Mouse (Mus musculus) granulocyte monocyte progenitor cell, adult 5-6 weeks (primary cell): ENCODE results near the gene Krba1. TPM values are rescaled to one million over a fixed set of nuclear protein-coding genes. Genes with fewer than 3 reads are reported as not detected.

Experiments used
- ATAC-seq: replicated peaks from 2 replicates; pipeline ENCODE4 v1.8.0; 2016; ENCODE audit warnings: mild to moderate bottlenecking, moderate TSS enrichment, inconsistent platforms; ENCODE audit not compliant: poor library complexity, severe bottlenecking
- total RNA-seq, 2 experiments: library from RNA; stranded (forward) in 1 of 2; stranded (reverse) in 1 of 2; fragments of 200-712, 200-1000 nt in 1 of 2; fragments of >200 nt in 1 of 2; fragmentation: Nextera tagmentation in 1 of 2; gene quantifications; 2 replicates each; pipeline ENCODE4 v1.2.3; 2014 to 2017

The Krba1 gene
- total RNA-seq (2014; fragmentation: Nextera tagmentation) (2.7 and 6.7 TPM in 2 replicates), total RNA-seq (2017) (0.98 and 1.8 TPM in 2 replicates)

GRCm38 (mm10) chr6:48395105-48396007 is at the start of gene Krba1:
Krba1 (plus strand) TSS chr6:48395586.
- ATAC-seq: peak; percentile 92

GRCm38 (mm10) chr6:48358897-48359296 is 36.5 kb upstream of the Krba1 start:
- no peak for ATAC-seq

- ATAC-seq: no peak
Measured at GRCm38 (mm10) chr6:48366322-48366996, 28.9 kb upstream of the Krba1 start.

- no peak for ATAC-seq
Measured at GRCm38 (mm10) chr6:48388221-48388620, 7.2 kb upstream of the Krba1 start.

GRCm38 (mm10) chr6:48393811-48394210 is 1.6 kb upstream of the Krba1 start:
- ATAC-seq: no peak

- ATAC-seq: no peak
Measured at GRCm38 (mm10) chr6:48396008-48396595, 716 bp downstream of the Krba1 start.

GRCm38 (mm10) chr6:48396686-48397085 is 1.3 kb downstream of the Krba1 start:
- ATAC-seq: no peak

- no peak for ATAC-seq
Measured at GRCm38 (mm10) chr6:48397336-48397735, 1.9 kb downstream of the Krba1 start.

- no peak for ATAC-seq
Measured at GRCm38 (mm10) chr6:48399906-48400305, 4.5 kb downstream of the Krba1 start.

GRCm38 (mm10) chr6:48404071-48404470 is 8.7 kb downstream of the Krba1 start:
- ATAC-seq: no peak

GRCm38 (mm10) chr6:48409726-48410343 is 14.4 kb downstream of the Krba1 start:
- peak; percentile 80 for ATAC-seq

GRCm38 (mm10) chr6:48410551-48410950 is 15.2 kb downstream of the Krba1 start:
- no peak for ATAC-seq

- no peak for ATAC-seq
Measured at GRCm38 (mm10) chr6:48411193-48412092, 16.1 kb downstream of the Krba1 start.

- ATAC-seq: no peak
Measured at GRCm38 (mm10) chr6:48412147-48412546, 16.8 kb downstream of the Krba1 start.

GRCm38 (mm10) chr6:48412662-48413061 is 17.3 kb downstream of the Krba1 start:
- no peak for ATAC-seq

GRCm38 (mm10) chr6:48413081-48413480 is 17.7 kb downstream of the Krba1 start:
- ATAC-seq: no peak

GRCm38 (mm10) chr6:48414886-48415285 is 19.5 kb downstream of the Krba1 start:
- ATAC-seq: no peak

GRCm38 (mm10) chr6:48415636-48416035 is 20.2 kb downstream of the Krba1 start:
- no peak for ATAC-seq

- no peak for ATAC-seq
Measured at GRCm38 (mm10) chr6:48416486-48416885, 21.1 kb downstream of the Krba1 start.

- peak; percentile 44; the same call in 1 of the 2 replicates for ATAC-seq
Measured at GRCm38 (mm10) chr6:48420647-48421046, 25.3 kb downstream of the Krba1 start.
